Mouse (Mus musculus) lung, adult 2 months (tissue): ENCODE data around the gene Trpt1. TPM values are rescaled to one million over a fixed set of nuclear protein-coding genes. Genes with fewer than 3 reads are reported as not detected.

Experiments
- DNase-seq: peaks from one replicate; pipeline ENCODE4 v3.0.0; 2022
- H3K4me1 ChIP-seq: fragments of 200-500 bp; 2 replicates; pipeline ENCODE4 v1.6.1; 2011; ENCODE audit warnings: low read length; ENCODE audit not compliant: control insufficient read depth, insufficient read depth
- H3K4me3 ChIP-seq: fragments of 200-500 bp; replicated peaks from 2 replicates; pipeline ENCODE3; 2011; ENCODE audit warnings: low read depth, mild to moderate bottlenecking, control low read depth, low read length; ENCODE audit errors: extremely low read depth
- CTCF ChIP-seq: fragments of 200-500 bp; IDR thresholded peaks from 2 replicates; pipeline ENCODE4 v1.5.1; 2011; ENCODE audit warnings: mild to moderate bottlenecking, low read length, control low read depth; ENCODE audit not compliant: insufficient read depth
- POLR2A ChIP-seq: fragments of 200-500 bp; IDR thresholded peaks from 2 replicates; pipeline ENCODE4 v1.6.1; 2011; ENCODE audit warnings: low read depth, mild to moderate bottlenecking, control low read depth, low read length, borderline replicate concordance; ENCODE audit errors: extremely low read depth
- WGBS: fragments of 180-500 bp; shearing (Covaris S2); methylation state at CpG from one replicate; pipeline ENCODE4 v1.1.7; 2018; 5-methylcytosine and 5-hydroxymethylcytosine counted together
- polyA plus RNA-seq: library from polyadenylated mRNA; depleted of rRNA; stranded (reverse); fragments of >200 nt; gene quantifications from 2 replicates; pipeline ENCODE4 v1.2.3, GENCODE M21; 2012

Trpt1 gene
- polyA plus RNA-seq, 1 experiment = 15.1 TPM

DNA sequence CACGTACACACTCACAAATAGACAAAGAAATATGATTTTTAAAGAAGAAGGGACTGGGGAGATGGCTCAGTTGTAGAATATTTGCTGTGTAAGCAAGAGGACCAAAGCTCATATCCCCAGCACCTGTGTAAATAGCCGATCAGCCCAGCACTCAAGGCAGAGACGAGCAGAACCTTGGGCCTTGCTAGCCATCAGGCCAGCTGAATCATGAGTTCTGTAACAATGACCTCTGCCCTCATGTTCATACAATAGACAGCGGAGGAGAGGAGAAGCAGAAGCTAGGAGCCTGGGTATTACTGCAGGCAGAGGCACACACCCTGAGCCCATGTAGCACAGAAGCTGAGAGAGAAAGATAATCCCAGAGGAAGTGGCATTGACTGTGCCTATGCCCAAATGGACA lies 16.5 kb downstream of the Trpt1 start:
- TF ChIP-seq CTCF = no peak
- TF ChIP-seq POLR2A = no peak
- Histone ChIP-seq H3K4me3 (no peak overlapping the region), H3K4me1 (no peaks in the 10 kb centered on the region)
- WGBS = 73% methylated on average over 4 of the region's 4 CpGs
- no peak for DNase-seq

DNA sequence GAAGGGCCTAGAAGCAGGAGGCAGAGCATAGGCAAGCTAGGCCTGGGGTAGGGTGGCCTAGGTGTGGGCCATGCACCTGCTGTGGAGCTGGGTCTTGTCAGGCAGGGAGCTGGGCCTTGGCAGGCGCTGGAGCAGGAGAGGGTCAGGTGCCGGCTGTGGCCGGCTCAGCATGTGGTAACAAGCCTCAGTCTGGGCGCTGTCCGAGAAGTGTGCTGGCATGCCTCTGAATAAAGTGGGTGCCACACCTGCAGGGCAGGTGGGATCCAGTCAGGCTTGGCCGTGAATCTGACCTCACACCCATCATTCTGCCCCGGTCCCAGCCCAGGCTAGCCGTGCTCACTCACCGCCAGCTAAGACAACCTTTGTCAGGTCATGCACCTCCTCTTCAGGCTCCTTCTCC lies 18.1 kb downstream of the Trpt1 start:
- H3K4me1 ChIP-seq = no peaks in the 10 kb centered on the region
- TF ChIP-seq CTCF (no peak), POLR2A (no peak)
- 86% methylated on average over 9 of the region's 9 CpGs for WGBS
- H3K4me3 ChIP-seq = no peak overlapping the region
- DNase-seq = no peak

DNA sequence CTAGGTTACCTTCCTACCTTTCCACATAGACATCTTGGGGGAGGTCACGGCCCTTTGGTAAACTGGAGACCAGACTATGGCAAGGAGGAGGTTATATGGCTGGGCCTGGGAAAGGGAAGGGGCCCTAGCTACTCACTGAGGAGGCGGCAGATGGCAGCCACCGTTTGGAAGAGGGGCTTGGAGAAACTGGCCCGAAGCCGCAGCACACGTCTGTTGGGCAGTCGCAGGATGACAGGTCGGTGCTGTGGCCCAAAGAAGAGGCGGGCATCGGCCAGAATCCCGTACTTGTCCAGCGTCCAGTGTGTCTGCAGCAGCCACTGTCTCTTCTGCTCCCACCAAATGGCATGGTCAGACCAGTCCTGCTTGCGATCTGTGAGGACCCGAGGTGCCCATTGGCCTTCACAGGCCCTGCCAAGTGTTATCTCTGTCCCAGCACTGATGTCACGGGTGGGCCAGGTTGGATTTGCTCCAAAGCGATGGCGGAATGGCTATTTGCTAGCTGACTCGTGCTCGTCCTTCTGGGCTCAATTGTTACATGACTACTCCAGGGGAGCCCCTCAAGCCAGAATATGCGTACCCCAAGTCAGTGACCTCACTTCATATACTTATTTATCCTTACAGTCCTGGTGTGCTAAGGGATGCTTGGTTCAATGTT lies 18.7 kb downstream of the Trpt1 start:
- H3K4me3 ChIP-seq = no peak overlapping the region

DNA sequence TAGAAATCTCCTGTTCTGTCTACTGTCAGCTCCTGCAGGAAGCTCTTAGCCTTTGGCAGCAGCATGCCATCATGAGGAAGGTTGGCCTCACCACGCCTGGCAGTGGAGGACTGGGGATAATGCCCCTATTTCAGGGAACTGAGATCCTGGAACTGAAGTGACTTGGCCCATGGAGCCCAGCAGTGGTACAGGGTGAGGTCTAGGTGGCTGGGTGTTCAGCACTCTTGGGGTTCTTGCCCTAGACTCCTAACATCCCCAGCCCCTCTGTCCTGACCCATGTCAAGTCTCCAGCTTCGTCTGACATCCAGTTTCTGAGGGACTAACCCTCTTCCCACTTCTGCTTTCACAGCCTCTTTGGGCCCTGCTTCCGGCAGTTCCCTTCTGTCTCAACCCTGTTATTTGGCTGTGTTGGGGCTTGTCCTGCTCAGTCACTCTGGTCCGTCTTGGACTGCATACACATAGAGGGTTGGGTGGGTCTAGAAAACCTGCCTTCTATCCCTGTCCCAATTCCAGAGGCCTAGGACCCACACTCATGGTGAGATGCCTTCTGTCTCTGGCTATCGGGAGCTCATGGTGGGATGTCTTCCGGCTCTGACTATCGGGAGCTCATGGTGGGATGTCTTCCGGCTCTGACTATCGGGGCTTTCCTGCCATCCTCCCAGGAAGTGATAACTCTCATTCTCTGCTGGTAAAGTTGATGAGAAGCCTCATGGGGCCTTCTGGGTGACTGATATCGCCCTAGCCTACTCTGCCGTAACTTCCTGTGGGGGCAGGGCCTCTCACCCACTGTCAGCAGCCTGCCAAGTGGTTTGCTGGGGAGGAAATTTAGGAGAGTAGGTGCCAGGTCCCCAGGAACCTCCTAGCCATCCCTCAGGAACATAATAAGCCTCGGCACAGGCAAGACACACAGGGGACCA lies 21.9 kb downstream of the Trpt1 start:
- 46% methylated on average over 12 of the region's 12 CpGs for WGBS
- TF ChIP-seq CTCF = no peak
- TF ChIP-seq POLR2A = no peak
- no peak for DNase-seq
- H3K4me1 ChIP-seq = no peaks in the 10 kb centered on the region
- H3K4me3 ChIP-seq = peak overlapping the region; percentile 31

More for the DNA sequence above, 18.7 kb downstream of the Trpt1 start:
- DNase-seq = no peak
- no peaks in the 10 kb centered on the region for H3K4me1 ChIP-seq
- 89% methylated on average over 20 of the region's 20 CpGs for WGBS
- TF ChIP-seq POLR2A (no peak), CTCF (no peak)

DNA sequence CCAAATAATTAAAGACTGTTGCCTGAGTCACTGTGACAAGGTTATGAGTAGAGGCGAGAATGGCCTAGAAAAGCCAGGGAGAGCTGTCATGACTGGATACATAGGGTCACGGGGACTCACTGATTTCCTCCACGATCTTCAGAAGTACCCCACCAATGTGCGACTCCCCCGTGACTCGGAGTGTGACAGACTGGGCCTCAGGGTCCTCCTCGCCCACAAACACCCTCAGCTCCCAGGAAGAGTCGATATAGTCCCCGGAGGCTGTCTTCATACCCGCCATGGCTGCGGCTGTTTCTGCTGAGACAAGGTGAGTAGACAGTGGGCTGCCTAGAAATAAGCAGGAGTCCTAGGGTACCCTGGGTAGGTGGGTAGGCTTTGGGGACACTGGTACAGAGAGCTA lies 22.6 kb downstream of the Trpt1 start:
- no peak for DNase-seq
- TF ChIP-seq CTCF = no peak
- no peak for TF ChIP-seq POLR2A
- 85% methylated on average over 11 of the region's 11 CpGs for WGBS
- Histone ChIP-seq H3K4me1 (no peaks in the 10 kb centered on the region), H3K4me3 (peak overlapping the region; percentile 57)

DNA sequence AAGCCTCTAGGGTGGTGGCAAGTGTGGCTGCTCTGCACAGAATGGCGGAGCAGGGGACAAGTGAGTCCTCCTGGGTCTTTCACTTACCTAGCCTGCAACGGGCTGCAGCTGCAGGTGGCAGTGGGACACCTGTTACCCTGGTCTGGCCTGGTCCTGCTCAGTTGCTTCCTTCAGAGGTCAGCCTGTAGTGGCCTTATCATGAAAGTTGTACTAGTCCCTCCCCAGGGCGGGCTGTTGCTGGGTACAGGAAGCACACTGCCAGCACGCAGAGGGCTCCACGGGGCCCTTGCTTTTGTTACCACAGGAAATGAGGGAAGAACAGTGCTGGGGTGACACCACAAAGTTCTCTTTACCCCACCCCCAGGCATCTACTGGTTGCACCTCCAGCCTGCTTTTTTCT lies 23.3 kb downstream of the Trpt1 start, which contains the start of gene Fermt3:
TSS of gene Fermt3 (minus strand) at position 279 of the 400 bp plus-strand sequence.
- H3K4me3 ChIP-seq = peak within 1 kb of the TSS; percentile 57
- WGBS = 52% methylated on average over 5 of the region's 5 CpGs

DNA sequence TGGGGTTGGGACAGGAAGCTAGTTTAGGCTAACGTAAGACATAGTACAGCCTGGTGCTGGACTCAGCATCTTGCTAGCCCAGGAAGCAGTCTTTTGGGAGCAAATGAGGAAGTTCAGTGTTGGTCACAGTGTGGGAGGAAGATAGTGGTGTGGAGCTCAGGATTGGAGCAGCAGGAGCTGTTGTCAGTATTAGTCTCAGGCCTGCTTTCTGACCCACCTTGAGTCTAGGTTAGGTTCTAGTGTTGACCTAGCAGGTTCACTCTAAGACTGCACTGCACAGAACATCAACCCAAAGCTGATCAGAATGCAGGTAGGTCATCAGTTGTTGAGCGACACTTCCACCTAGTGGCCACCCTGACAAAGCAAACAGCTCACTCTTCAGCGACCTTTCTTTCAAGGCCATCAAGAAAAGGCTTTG lies 24.3 kb downstream of the Trpt1 start:
- WGBS = 40% methylated on average over 3 of the region's 3 CpGs
- Histone ChIP-seq H3K4me3 (no peak overlapping the region), H3K4me1 (no peaks in the 10 kb centered on the region)
- TF ChIP-seq POLR2A = no peak
- peak; percentile 76 for TF ChIP-seq CTCF
- peak; percentile 37 for DNase-seq

More for the DNA sequence above, 23.3 kb downstream of the Trpt1 start, which contains the start of gene Fermt3:
- no peaks in the 10 kb centered on the region for H3K4me1 ChIP-seq
- DNase-seq = peak; percentile 28
- TF ChIP-seq POLR2A = peak; percentile 29; the same call in 1 of the 2 replicates
- TF ChIP-seq CTCF = no peak

DNA sequence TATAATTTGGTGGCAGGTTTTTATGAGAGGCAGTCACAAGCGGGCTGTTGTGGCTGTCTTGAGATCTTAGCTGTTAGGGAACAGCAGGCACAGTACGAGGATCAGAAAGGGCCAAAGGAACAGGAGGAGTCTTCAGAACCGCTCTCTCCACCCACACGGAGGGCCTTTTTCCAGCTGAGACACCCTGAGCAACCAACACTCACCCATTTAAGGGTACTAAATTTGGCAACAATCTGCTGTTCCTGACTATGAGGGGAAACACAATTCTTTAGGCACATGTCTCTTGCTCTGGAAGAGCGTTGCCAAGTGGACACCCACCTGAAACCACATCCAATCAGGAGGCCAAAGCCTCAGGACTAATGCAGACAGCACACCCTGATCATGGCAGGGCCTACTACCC lies 33.6 kb downstream of the Trpt1 start:
- TF ChIP-seq POLR2A (no peak), CTCF (no peak)
- 90% methylated on average over 5 of the region's 5 CpGs for WGBS

DNA sequence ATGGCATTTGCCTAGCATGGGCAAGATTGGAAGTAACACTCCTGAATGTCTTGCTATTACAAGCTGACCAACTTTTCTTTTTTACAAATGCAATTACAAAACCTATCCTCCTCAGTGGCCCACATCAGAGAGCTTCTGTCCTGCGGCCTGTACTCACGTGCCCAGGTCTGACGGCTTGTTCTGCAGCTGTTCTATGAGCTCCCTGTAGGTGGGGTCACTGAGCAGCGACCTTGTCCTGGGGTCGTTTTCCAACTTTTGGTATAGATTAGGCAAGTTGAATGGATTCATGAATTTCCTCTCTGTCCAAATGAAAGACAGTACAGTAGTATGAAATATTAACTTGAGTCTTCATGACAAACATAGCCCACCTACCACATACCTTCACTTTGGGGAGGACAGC lies 38.1 kb downstream of the Trpt1 start:
- TF ChIP-seq CTCF (no peak), POLR2A (no peak)
- H3K4me3 ChIP-seq = no peak overlapping the region
- WGBS = 94% methylated on average over 5 of the region's 5 CpGs
- H3K4me1 ChIP-seq = peaks cover under 1% of the 10 kb centered on the region
- no peak for DNase-seq

More for the DNA sequence above, 33.6 kb downstream of the Trpt1 start:
- no peak for DNase-seq
- no peaks in the 10 kb centered on the region for H3K4me1 ChIP-seq
- H3K4me3 ChIP-seq = no peak overlapping the region

DNA sequence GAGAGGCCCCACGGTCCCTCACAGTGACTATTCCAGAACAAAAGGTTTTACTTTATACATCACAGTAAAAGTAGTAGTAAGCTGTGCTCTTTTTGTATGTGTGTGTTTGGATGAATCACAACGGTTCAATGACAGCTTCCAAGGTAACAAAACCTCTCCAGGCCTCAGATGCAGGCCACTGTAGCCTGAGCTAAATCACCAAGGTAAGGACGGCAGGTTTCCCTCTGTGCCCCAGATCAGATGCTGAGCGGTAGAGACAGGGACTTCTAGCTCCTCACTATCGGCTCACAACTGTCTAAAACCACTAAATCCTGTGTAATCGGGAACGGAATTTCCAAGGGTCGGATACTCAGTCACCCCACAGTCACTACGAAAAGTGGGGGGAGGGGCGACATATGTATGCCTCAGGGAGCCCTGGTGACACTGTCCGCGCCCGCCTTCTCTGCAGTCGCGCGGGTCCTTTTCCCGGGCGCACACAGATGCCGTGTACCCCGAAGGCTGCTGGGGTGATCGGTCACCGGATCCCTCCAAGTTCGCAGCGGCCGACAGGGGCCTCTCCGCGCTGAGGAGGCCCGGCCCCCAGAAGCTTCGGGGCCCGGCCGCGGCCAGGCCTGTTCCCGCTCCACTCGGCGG lies 43.3 kb downstream of the Trpt1 start:
- Histone ChIP-seq H3K4me3 (peak overlapping the region; percentile 80), H3K4me1 (peaks cover 5% of the 10 kb centered on the region)
- under 1% methylated on average over 35 of the region's 35 CpGs for WGBS
- peak; percentile 54 for DNase-seq
- TF ChIP-seq CTCF (no peak), POLR2A (no peak)
